Mouse (Mus musculus): Measurements from ENCODE around the gene Abcc4.
A peak's percentile ranks its signal among the peaks of the same experiment; 100 is the strongest.

Gene Abcc4

GRCm38 (mm10) chr14:118713408-118713807, 7.4 kb upstream of the Abcc4 start:
- DNase-seq (ENCODE audit: extremely low spot score, low spot score), result peak; percentile 36

DNA sequence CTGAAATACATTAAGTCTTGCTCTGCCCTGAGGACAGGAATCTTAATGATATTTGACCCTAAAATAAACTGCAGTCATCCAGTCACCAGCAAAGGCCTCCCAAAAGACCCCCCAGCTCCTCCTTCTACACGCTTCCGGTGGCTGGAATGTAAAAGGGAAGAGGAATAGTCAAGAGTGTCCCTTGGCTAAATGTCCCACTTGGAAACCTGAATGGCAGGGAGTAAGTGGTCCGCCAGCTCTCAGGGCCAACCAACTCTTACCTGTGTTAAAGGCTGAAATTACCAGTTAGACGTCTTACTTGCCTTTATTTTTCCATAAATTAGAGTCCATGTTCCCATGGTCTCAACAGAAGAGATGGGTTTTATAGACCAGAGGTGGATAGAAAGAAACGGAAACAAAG, 6.9 kb upstream of the Abcc4 start:
- no peak for DNase-seq (ENCODE audit: extremely low spot score, low spot score)

GRCm38 (mm10) chr14:118710945-118711344, 4.9 kb upstream of the Abcc4 start:
- no peak for DNase-seq (ENCODE audit: extremely low spot score, low spot score)

- peak; percentile 53 for DNase-seq (ENCODE audit: extremely low spot score, low spot score)
Measured at GRCm38 (mm10) chr14:118709736-118710135, 3.7 kb upstream of the Abcc4 start.

GRCm38 (mm10) chr14:118708126-118708525, 2.1 kb upstream of the Abcc4 start:
- no peak for DNase-seq (ENCODE audit: extremely low spot score, low spot score)

GRCm38 (mm10) chr14:118706962-118707361, 943 bp upstream of the Abcc4 start:
- DNase-seq (ENCODE audit: extremely low spot score, low spot score), result no peak

GRCm38 (mm10) chr14:118705465-118705807, 583 bp downstream of the Abcc4 start:
- no peak for DNase-seq (ENCODE audit: extremely low spot score, low spot score)

- DNase-seq (ENCODE audit: extremely low spot score, low spot score), result no peak
Measured at GRCm38 (mm10) chr14:118703363-118703762, 2.7 kb downstream of the Abcc4 start.

GRCm38 (mm10) chr14:118701991-118702608, 3.9 kb downstream of the Abcc4 start:
- DNase-seq (ENCODE audit: extremely low spot score, low spot score), result no peak

DNA sequence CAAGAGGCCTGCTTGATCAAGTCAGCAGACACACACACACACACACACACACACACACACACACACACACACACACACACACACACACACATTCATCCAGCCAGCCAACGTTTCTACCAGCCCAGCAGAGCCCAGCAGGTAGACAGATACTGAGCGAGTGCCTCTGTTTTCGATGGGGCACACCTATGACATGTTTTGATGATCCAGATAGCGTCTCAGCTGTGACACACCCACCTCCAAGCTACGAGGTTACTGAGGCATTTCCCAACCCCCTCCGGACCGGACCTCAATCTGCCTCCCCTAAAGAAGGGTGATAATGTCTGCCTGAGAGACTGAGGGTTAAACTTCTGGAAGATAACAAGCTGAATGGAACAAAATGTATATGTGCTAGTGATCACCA, 5.4 kb downstream of the Abcc4 start:
- DNase-seq (ENCODE audit: extremely low spot score, low spot score), result no peak

GRCm38 (mm10) chr14:118699963-118700362, 6.1 kb downstream of the Abcc4 start:
- no peak for DNase-seq (ENCODE audit: extremely low spot score, low spot score)

GRCm38 (mm10) chr14:118699508-118699907, 6.5 kb downstream of the Abcc4 start:
- no peak for DNase-seq (ENCODE audit: extremely low spot score, low spot score)

DNA sequence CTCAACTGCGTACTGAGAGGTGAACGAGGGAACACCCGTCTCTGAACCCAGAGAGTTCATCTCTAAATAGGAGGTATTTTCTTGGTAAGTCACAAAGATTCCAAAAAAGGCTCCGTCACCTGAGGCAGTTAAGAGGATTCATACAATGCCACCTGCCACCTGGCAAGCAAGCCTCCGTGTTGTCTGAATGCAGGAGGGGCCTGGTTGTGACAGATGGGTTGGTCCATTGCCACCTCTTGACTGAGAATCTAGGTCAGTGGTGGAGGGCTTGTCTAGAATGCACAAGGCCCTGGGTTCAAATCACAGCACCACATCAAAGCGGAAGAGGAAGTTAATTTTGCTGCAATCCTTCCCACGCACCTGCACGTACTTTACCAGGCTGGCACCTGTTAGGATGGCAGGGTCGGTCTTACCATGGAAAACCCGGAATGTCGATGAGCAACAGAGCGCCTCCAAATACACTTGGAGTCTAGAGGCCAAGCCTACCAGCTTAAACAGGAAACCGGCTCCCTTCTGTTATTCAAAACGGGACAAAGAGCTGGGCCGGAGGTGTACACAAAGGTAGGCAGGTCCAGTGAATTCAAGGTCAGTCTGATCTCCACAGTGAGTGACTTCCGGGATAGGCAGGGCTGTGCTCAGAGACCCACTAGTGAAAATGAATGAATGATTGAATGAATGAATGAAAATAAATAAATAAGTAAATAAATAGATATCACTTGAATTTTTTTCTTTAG, 9.3 kb downstream of the Abcc4 start:
- DNase-seq (ENCODE audit: extremely low spot score, low spot score), result no peak

DNA sequence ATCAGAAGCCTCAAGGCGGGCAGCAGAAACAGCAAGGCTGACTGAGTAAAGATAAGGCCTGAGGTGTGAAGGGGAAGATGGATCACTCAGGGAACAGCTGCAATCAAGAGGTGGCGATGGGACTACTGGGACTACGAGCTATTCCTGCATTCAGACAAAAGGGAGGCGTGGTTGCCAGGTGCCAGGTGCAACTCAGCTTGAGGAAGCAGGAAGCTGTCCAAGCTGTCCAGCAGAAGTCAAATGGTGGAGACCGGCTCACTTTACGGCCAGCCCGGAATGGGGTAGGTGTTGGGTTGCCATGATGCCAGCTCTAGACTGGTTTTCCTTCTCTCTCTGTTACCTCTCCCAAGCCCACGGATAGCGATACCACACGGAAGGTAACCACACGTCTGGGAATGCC, 10.2 kb downstream of the Abcc4 start:
- no peak for DNase-seq (ENCODE audit: extremely low spot score, low spot score)

GRCm38 (mm10) chr14:118694321-118694720, 11.7 kb downstream of the Abcc4 start:
- no peak for DNase-seq (ENCODE audit: extremely low spot score, low spot score)

GRCm38 (mm10) chr14:118691910-118692309, 14.1 kb downstream of the Abcc4 start:
- DNase-seq (ENCODE audit: extremely low spot score, low spot score), result no peak

- no peak for DNase-seq (ENCODE audit: extremely low spot score, low spot score)
Measured at GRCm38 (mm10) chr14:118691404-118691803, 14.6 kb downstream of the Abcc4 start.

- no peak for DNase-seq (ENCODE audit: extremely low spot score, low spot score)
Measured at GRCm38 (mm10) chr14:118690921-118691320, 15.1 kb downstream of the Abcc4 start.

GRCm38 (mm10) chr14:118690336-118690735, 15.7 kb downstream of the Abcc4 start:
- no peak for DNase-seq (ENCODE audit: extremely low spot score, low spot score)

DNA sequence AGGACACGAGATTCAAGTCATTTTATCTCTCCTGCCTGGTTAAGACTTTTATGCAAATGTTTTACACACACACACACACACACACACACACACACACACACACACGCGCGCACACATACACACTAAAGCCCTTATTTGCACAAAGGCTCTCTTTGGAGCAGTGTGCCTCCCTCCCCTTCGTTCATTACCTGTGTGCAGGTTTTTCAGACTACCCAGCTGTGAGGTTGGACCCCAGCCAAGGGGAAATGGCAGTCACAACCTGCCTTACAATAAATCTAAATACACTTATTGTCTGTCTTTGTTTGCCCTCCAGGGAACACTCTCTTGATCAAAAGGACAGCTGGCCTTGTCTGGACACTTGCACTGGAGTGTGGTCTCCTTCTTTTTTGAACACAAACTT, 17.4 kb downstream of the Abcc4 start:
- DNase-seq (ENCODE audit: extremely low spot score, low spot score), result no peak

- no peak for DNase-seq (ENCODE audit: extremely low spot score, low spot score)
Measured at GRCm38 (mm10) chr14:118686861-118687260, 19.2 kb downstream of the Abcc4 start.

DNA sequence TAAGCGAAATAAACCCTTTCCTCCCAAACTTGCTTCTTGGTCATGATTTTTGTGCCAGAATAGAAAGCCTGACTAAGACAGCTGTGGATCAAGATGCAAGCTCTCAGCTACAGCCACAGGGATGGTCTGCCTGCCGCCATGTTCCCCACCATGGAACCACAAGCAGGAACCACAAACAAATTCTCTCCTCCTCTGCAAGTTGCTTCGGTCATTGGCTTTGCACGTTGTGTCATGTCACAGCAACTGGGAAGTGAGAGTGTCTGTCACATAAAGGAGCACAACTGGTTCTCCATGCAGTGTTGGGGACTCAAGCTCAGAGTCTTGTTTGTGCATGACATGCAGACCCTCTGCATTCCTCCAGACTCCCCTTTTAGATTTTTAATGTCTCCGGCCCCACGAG, 20.4 kb downstream of the Abcc4 start:
- DNase-seq (ENCODE audit: extremely low spot score, low spot score), result no peak

GRCm38 (mm10) chr14:118682339-118683034, 23.5 kb downstream of the Abcc4 start:
- no peak for DNase-seq (ENCODE audit: extremely low spot score, low spot score)
